Mouse (Mus musculus): ENCODE data around the gene Klhl40. TPM values are rescaled to one million over a fixed set of nuclear protein-coding genes. Genes with fewer than 3 reads are reported as not detected.
A peak's percentile ranks its signal among the peaks of the same experiment; 100 is the strongest.

Gene Klhl40
- 2.1 and 2.8 TPM in 2 replicates for polyA plus RNA-seq (2016; fragmentation: Nextera tagmentation; extraction: Ambion mirVana)

DNA sequence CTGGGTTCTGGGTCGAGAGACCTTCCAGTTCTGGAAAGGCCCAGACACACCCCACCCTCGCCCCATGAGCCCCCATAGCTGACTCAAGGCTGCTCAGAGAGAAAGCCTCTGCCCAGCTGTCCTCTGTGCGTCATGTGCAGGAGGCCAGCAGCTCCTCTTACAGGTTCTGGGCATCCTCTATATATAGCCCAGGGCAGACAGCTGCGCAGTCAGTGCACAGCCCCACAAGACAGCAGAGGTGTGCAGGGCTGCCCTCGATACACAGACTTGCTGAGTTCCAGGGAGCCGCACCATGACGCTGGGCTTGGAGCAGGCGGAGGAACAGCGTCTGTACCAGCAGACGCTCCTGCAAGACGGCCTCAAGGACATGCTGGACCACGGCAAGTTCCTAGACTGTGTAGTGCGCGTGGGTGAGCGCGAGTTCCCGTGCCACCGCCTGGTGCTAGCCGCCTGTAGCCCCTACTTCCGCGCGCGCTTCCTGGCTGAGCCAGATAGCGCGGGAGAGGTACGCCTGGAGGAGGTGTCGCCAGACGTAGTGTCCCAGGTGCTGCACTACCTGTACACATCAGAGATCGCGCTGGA is at the start of gene Klhl40:
Gene Klhl40 (plus strand): TSS at position 124 of the 582 bp plus-strand sequence.
- Histone ChIP-seq H3K9me3 (no peaks in the 10 kb centered on the region), H3K4me3 (peak within 1 kb of the TSS; percentile 21), H3K27me3 (replicated peaks) (peaks cover 50% of the 10 kb centered on the region), H3K9ac (no peak within 1 kb of the TSS), H3K27ac (no peak within 1 kb of the TSS), H3K36me3 (no peaks in the 10 kb centered on the region), H3K4me2 (replicated peaks) (peak within 1 kb of the TSS; percentile 60), H3K4me1 (peaks cover 12% of the 10 kb centered on the region; the same call in 1 of the 2 replicates)
- 19% methylated on average over 30 of the region's 30 CpGs for WGBS
- ATAC-seq (ENCODE audit: low FRiP score, low read depth), result 0 out of 2 replicates have a peak, but pooled peaks have one; percentile 33

GRCm38 (mm10) chr9:121740490-121740889 is 36.9 kb upstream of the Klhl40 start:
- peaks cover 43% of the 10 kb centered on the region for H3K36me3 ChIP-seq
- WGBS, result 91% methylated on average over 6 of the region's 6 CpGs
- H3K4me3 ChIP-seq, result no peak overlapping the region
- no peaks in the 10 kb centered on the region for H3K9me3 ChIP-seq
- H3K9ac ChIP-seq, result no peak overlapping the region
- H3K4me2 ChIP-seq (replicated peaks), result no peak overlapping the region
- ATAC-seq (ENCODE audit: low FRiP score, low read depth), result no peak
- no peaks in the 10 kb centered on the region for H3K4me1 ChIP-seq
- H3K27ac ChIP-seq, result no peak overlapping the region
- H3K27me3 ChIP-seq (replicated peaks), result no peaks in the 10 kb centered on the region

- peaks cover 47% of the 10 kb centered on the region for H3K36me3 ChIP-seq
- H3K4me3 ChIP-seq, result no peak overlapping the region
- H3K9me3 ChIP-seq, result no peaks in the 10 kb centered on the region
- H3K4me1 ChIP-seq, result no peaks in the 10 kb centered on the region
- no peak overlapping the region for H3K4me2 ChIP-seq (replicated peaks)
- ATAC-seq (ENCODE audit: low FRiP score, low read depth), result no peak
- H3K27me3 ChIP-seq (replicated peaks), result no peaks in the 10 kb centered on the region
- WGBS, result 95% methylated on average over 3 of the region's 3 CpGs
- no peak overlapping the region for H3K9ac ChIP-seq
- H3K27ac ChIP-seq, result no peak overlapping the region
These were observed 36.2 kb upstream of the Klhl40 start for GRCm38 (mm10) chr9:121741168-121741567.

GRCm38 (mm10) chr9:121744051-121744450 is 33.4 kb upstream of the Klhl40 start:
- Histone ChIP-seq H3K36me3 (peaks cover 76% of the 10 kb centered on the region), H3K9ac (no peak overlapping the region), H3K4me1 (no peaks in the 10 kb centered on the region), H3K27ac (no peak overlapping the region), H3K4me3 (no peak overlapping the region), H3K9me3 (no peaks in the 10 kb centered on the region), H3K27me3 (replicated peaks) (no peaks in the 10 kb centered on the region), H3K4me2 (replicated peaks) (no peak overlapping the region)
- ATAC-seq (ENCODE audit: low FRiP score, low read depth), result no peak
- 90% methylated on average over 8 of the region's 8 CpGs for WGBS

DNA sequence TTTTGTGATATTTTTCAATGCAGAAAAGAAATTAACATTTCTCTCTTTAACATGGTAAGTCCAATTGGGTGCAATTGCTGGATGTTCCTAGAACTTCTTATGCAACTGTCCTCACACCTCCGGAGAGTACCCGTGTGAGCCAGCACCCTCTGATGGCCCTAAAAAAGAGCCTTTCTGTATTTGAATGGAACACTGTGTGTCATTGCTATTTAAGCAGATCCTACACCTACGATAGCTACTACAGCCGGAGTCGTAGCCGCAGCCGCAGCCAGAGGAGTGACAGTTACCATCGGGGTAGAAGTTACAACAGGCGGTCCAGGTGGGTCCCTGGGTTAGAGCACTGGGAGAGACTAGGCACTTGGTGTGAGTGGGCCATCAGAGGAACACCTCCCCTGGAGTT is 24.6 kb upstream of the Klhl40 start:
- no peak overlapping the region for H3K27ac ChIP-seq
- WGBS, result 97% methylated on average over 9 of the region's 9 CpGs
- peaks cover 80% of the 10 kb centered on the region for H3K36me3 ChIP-seq
- no peak overlapping the region for H3K4me3 ChIP-seq
- 0 out of 2 replicates have a peak, but pooled peaks cover 4% of the 10 kb centered on the region for H3K4me1 ChIP-seq
- no peaks in the 10 kb centered on the region for H3K9me3 ChIP-seq
- ATAC-seq (ENCODE audit: low FRiP score, low read depth), result no peak
- H3K9ac ChIP-seq, result no peak overlapping the region
- no peaks in the 10 kb centered on the region for H3K27me3 ChIP-seq (replicated peaks)
- H3K4me2 ChIP-seq (replicated peaks), result no peak overlapping the region

GRCm38 (mm10) chr9:121754624-121755023 is 22.8 kb upstream of the Klhl40 start:
- Histone ChIP-seq H3K9ac (no peak overlapping the region), H3K27me3 (replicated peaks) (no peaks in the 10 kb centered on the region), H3K4me2 (replicated peaks) (no peak overlapping the region), H3K9me3 (no peaks in the 10 kb centered on the region), H3K27ac (no peak overlapping the region), H3K4me1 (peaks cover 20% of the 10 kb centered on the region), H3K4me3 (no peak overlapping the region), H3K36me3 (peaks cover 61% of the 10 kb centered on the region)
- no peak for ATAC-seq (ENCODE audit: low FRiP score, low read depth)
- WGBS, result 89% methylated on average over 3 of the region's 3 CpGs

- H3K4me1 ChIP-seq, result peaks cover 34% of the 10 kb centered on the region
- H3K4me3 ChIP-seq, result no peak overlapping the region
- no peaks in the 10 kb centered on the region for H3K9me3 ChIP-seq
- 87% methylated on average over 3 of the region's 3 CpGs for WGBS
- no peak for ATAC-seq (ENCODE audit: low FRiP score, low read depth)
- no peaks in the 10 kb centered on the region for H3K27me3 ChIP-seq (replicated peaks)
- H3K36me3 ChIP-seq, result peaks cover 40% of the 10 kb centered on the region
- H3K27ac ChIP-seq, result no peak overlapping the region
- no peak overlapping the region for H3K9ac ChIP-seq
- H3K4me2 ChIP-seq (replicated peaks), result no peak overlapping the region
These were observed 20.6 kb upstream of the Klhl40 start for GRCm38 (mm10) chr9:121756785-121757184.

DNA sequence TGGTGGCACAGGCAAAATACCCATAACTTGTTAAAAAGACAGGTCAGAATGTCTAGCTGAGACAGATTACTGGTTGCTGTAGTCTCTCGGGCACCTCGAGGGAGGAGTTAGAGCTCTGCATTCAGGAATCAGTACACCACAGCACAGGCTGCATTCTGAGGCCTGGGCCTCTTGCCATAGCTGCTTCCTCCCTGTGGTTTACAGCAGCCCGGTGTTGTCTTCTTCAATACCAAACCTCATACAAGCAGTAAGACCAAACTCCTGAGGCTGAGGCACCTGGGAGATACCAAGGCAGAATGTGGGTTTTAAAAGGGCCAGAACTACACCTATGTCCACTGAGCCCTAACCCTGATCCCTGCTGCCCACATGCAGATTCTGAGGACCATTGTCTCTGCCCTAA is 20.0 kb upstream of the Klhl40 start:
- Histone ChIP-seq H3K4me2 (replicated peaks) (no peak overlapping the region), H3K9ac (no peak overlapping the region), H3K27ac (no peak overlapping the region), H3K4me1 (peaks cover 39% of the 10 kb centered on the region), H3K36me3 (peaks cover 36% of the 10 kb centered on the region), H3K9me3 (no peaks in the 10 kb centered on the region), H3K27me3 (replicated peaks) (no peaks in the 10 kb centered on the region), H3K4me3 (no peak overlapping the region)
- WGBS, result 76% methylated on average over 3 of the region's 3 CpGs
- ATAC-seq (ENCODE audit: low FRiP score, low read depth), result no peak

GRCm38 (mm10) chr9:121757835-121758814 is 19.3 kb upstream of the Klhl40 start:
- 58% methylated on average over 10 of the region's 10 CpGs for WGBS
- H3K27me3 ChIP-seq (replicated peaks), result no peaks in the 10 kb centered on the region
- H3K27ac ChIP-seq, result no peak overlapping the region
- peaks cover 39% of the 10 kb centered on the region for H3K4me1 ChIP-seq
- peak overlapping the region; percentile 96 for H3K4me2 ChIP-seq (replicated peaks)
- peaks cover 37% of the 10 kb centered on the region for H3K36me3 ChIP-seq
- H3K9me3 ChIP-seq, result no peaks in the 10 kb centered on the region
- ATAC-seq (ENCODE audit: low FRiP score, low read depth), result no peak
- H3K9ac ChIP-seq, result peak overlapping the region; percentile 94
- peak overlapping the region; percentile 89; the same call in 1 of the 2 replicates for H3K4me3 ChIP-seq

DNA sequence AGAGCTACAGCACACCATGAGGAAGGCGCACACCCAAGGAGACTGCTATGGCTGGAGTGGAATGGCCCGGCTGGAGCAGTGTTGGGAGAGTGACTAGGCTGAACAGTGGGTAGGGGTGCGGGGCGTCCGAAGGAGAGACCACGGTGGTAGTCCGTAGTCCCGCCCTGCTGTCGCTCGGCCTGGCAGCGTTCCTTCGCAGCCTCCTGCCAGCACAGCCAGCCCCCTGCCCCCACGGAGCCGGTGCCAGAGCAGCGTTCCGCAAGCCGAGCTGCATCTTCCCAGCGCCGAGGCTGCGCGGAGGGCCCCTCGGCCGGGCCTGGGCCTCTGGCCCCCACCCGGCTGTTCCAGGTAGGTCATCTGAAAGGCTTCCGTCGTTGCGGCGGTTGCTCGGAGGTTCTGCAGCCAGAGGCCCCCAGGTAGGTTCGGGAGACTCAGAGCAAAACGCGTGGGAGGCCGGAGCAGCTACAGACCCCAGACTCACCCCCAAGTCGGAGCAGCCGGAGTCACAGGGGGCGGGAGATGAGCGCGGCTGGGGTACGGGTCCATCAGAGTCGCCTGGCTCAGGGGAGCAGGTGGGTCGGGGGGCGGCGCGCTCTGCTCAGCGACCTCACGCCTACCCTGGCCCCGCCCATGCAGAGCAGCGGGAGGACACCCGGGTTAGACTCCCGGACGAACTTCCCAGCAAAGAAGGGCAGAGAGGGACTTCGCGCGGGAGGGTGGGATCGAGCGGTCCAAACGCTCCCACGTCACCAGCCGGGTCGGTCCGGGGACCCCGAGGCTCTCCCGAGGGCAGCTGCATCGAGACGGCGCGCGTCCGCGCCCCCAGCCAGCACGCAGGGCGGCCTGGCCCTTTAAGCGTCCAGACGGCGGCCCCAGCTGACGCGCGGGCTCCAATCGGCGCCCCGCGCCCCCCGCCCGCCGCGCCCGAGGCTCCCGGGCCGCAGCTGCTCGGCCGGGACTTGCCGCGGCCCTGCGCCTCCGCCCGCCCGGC is 18.0 kb upstream of the Klhl40 start, which contains the start of gene Zfp651:
Gene Zfp651 (plus strand): TSS at position 240 of the 991 bp plus-strand sequence.
- ATAC-seq (ENCODE audit: low FRiP score, low read depth), result peak; percentile 85
- peaks cover 43% of the 10 kb centered on the region for H3K36me3 ChIP-seq

GRCm38 (mm10) chr9:121760271-121761090 is 16.9 kb upstream of the Klhl40 start:
- Histone ChIP-seq H3K4me3 (peak overlapping the region; percentile 89), H3K36me3 (peaks cover 42% of the 10 kb centered on the region), H3K9me3 (no peaks in the 10 kb centered on the region), H3K27ac (peak overlapping the region; percentile 75), H3K9ac (peak overlapping the region; percentile 94), H3K4me2 (replicated peaks) (peak overlapping the region; percentile 96), H3K4me1 (peaks cover 39% of the 10 kb centered on the region), H3K27me3 (replicated peaks) (no peaks in the 10 kb centered on the region)
- 1% methylated on average over 43 of the region's 43 CpGs for WGBS
- peak; percentile 62 for ATAC-seq (ENCODE audit: low FRiP score, low read depth)

More for the DNA sequence above, 18.0 kb upstream of the Klhl40 start, which contains the start of gene Zfp651:
- H3K9me3 ChIP-seq, result no peaks in the 10 kb centered on the region
- peak within 1 kb of the TSS; percentile 94 for H3K9ac ChIP-seq
- H3K27ac ChIP-seq, result peak within 1 kb of the TSS; percentile 75
- H3K27me3 ChIP-seq (replicated peaks), result no peaks in the 10 kb centered on the region
- peak within 1 kb of the TSS; percentile 89 for H3K4me3 ChIP-seq
- peaks cover 39% of the 10 kb centered on the region for H3K4me1 ChIP-seq
- WGBS, result under 1% methylated on average over 97 of the region's 97 CpGs
- peak within 1 kb of the TSS; percentile 96 for H3K4me2 ChIP-seq (replicated peaks)
